In genomic region chr1:36611449-36612123, GRCm38 (mm10) we compare ENCODE assay signal across 9 mouse cellular contexts. TPM values are rescaled to one million over a fixed set of nuclear protein-coding genes. Genes with fewer than 3 reads are reported as not detected.
A peak's percentile ranks its signal among the peaks of the same experiment; 100 is the strongest.
DNase-seq lines count a peak whose midpoint lies in the region; ATAC-seq lines count a peak whose summit lies in the region.
"Had no signal": no experiment of that assay in that cellular context is flagged by ENCODE, and none has a peak within 500 bp of the region (broad histone marks: within the 10 kb centered on the region; RNA-seq: fewer than 3 reads in every experiment).

No protein-coding gene starts in this region.

- H3K4me3 ChIP-seq in neural tube, embryonic 13.5 days, result no peak overlapping the region
- no peak overlapping the region for H3K4me3 ChIP-seq in hindbrain, embryonic 16.5 days (ENCODE audit: low read length)

- no peak overlapping the region for H3K9ac ChIP-seq in neural tube, embryonic 13.5 days
- no peak overlapping the region for H3K9ac ChIP-seq in hindbrain, embryonic 16.5 days (ENCODE audit: low read depth, low read length)

- H3K27ac ChIP-seq in neural tube, embryonic 13.5 days (replicated peaks), result 0 out of 2 replicates have a peak overlapping the region, but pooled peaks have one; percentile 1
- no peak overlapping the region for H3K27ac ChIP-seq in hindbrain, embryonic 16.5 days (ENCODE audit: low read depth, low read length)

- ATAC-seq in neural tube, embryonic 13.5 days (ENCODE audit: low read depth), result no peak
- peak; percentile 21; the same call in 1 of the 2 replicates for ATAC-seq in hindbrain, embryonic 16.5 days

- no peaks in the 10 kb centered on the region for H3K36me3 ChIP-seq in neural tube, embryonic 13.5 days
- no peaks in the 10 kb centered on the region for H3K36me3 ChIP-seq in hindbrain, embryonic 16.5 days (ENCODE audit: control insufficient read depth, insufficient read depth, low read length)

- no peaks in the 10 kb centered on the region for H3K27me3 ChIP-seq in neural tube, embryonic 13.5 days
- H3K27me3 ChIP-seq in hindbrain, embryonic 16.5 days (replicated peaks; ENCODE audit: control insufficient read depth, insufficient read depth, low read length), result no peaks in the 10 kb centered on the region

- peak; percentile 99 for DNase-seq in heart, adult 11 months
- DNase-seq in heart, postnatal 4 days, result no peak
- no peak for DNase-seq in neural tube, embryonic 10.5 days (ENCODE audit: extremely low spot score, low spot score)
- DNase-seq in cerebellum, adult 11 months, result no peak
- DNase-seq in left cerebral cortex, adult 9 months (ENCODE audit: low spot score in 2 of 2), result no peak
- no peak for DNase-seq in layer of hippocampus, postnatal 10 days (ENCODE audit: low spot score in 2 of 2)
- DNase-seq: B cell, adult 2 months had no signal

- H3K4me1 ChIP-seq in neural tube, embryonic 13.5 days (replicated peaks), result peaks cover 14% of the 10 kb centered on the region
- no peaks in the 10 kb centered on the region; the same call in 1 of the 2 replicates for H3K4me1 ChIP-seq in hindbrain, embryonic 16.5 days (ENCODE audit: control insufficient read depth, insufficient read depth, low read depth, low read length)

- WGBS in neural tube, embryonic 13.5 days, result 68% methylated on average over 13 of the region's 13 CpGs
- 68% methylated on average over 13 of the region's 13 CpGs for WGBS in hindbrain, embryonic 16.5 days

- no peaks in the 10 kb centered on the region for H3K9me3 ChIP-seq in neural tube, embryonic 13.5 days
- H3K9me3 ChIP-seq in hindbrain, embryonic 16.5 days (ENCODE audit: control insufficient read depth, low read length), result no peaks in the 10 kb centered on the region

- H3K4me2 ChIP-seq in neural tube, embryonic 13.5 days, result no peak overlapping the region
- no peak overlapping the region for H3K4me2 ChIP-seq in hindbrain, embryonic 16.5 days (ENCODE audit: low read length)

RNA-seq across cellular contexts. Expression of gene Sema4c, which starts 53.4 kb away (rescaled TPM):
- 10 to 100 TPM; 26.7 to 31.2 TPM for total RNA-seq in heart, postnatal 4 days (2021)
- 23.4 and 25.2 TPM in 2 replicates for polyA plus RNA-seq in neural tube, embryonic 13.5 days (2015; fragmentation: Nextera tagmentation; extraction: Ambion mirVana)
- polyA plus RNA-seq in hindbrain, embryonic 16.5 days (2015; fragmentation: Nextera tagmentation; extraction: Ambion mirVana), result 19.1 and 21.2 TPM in 2 replicates
- total RNA-seq in layer of hippocampus, postnatal 10 days (2021), result 10 to 100 TPM; 21.6 to 24.6 TPM
